Mouse (Mus musculus) left cerebral cortex, postnatal 14 days (tissue): Measurements from ENCODE around the gene Sult2b1. TPM values are rescaled to one million over a fixed set of nuclear protein-coding genes. Genes with fewer than 3 reads are reported as not detected.

Source experiments
- DNase-seq, 2 experiments: peaks; one replicate each; pipeline ENCODE4 v3.0.0; 2021 to 2022; ENCODE audit warnings: low spot score in 2 of 2, mixed read lengths in 1 of 2
- intact Hi-C: fragments of 180-260 bp; cut with DNase I; formaldehyde crosslinking; loops from one replicate; pipeline ENCODE4 v1.15.1; 2025
- total RNA-seq, 2 experiments: library from RNA; stranded (reverse); gene quantifications; 2 replicates each; pipeline ENCODE4 v1.2.3; 2021

Gene Sult2b1
- total RNA-seq, 2 experiments from 2014 or later, result 10.0 to 13.0 TPM

GRCm38 (mm10) chr7:45739820-45740219, 44.6 kb downstream of the Sult2b1 start:
- intact Hi-C loops, result loop anchor here (1.0 to 10.0 kb wide), 3 partner anchors 61 to 272 kb away; partner anchors contain the start of genes Ccdc114 and Emp3
- no peak for DNase-seq

DNA sequence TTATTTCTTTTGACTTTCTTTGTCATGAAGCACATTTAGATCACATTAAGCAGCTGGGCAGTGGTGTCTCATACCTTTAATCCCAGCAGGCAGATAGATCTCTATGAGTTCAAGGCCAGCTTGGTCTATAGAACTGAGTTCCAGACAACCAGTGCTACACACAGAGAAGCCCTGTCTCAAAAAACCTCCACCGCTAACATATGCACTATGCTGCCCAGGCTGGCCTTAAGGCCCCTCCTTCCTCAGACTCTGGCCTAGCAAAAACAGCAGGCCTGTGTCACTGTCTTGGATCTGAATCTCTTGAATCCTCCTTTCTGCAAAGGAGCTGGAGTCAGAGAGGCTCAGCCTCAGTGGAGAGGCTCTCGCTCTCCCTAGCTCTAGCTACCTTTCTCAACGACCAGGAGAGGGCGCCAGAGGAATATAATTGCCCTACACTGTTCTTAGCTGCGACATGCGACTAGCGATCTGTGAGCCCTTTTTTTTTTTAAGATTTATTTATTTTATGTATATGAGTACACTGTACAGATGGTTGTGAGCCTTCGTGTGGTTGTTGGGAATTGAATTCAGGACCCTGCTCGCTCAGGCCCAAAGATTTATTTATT, 45.2 kb downstream of the Sult2b1 start:
- DNase-seq, result peak; percentile 86 to 91
- intact Hi-C loops, result loop anchor here (1.0 to 10.0 kb wide), 3 partner anchors 62 to 273 kb away; partner anchors contain the start of genes Ccdc114 and Emp3

- DNase-seq, result no peak
- intact Hi-C loops, result loop anchor here (10.0 kb wide), 1 partner anchor 191 kb away; the partner anchor contains the start of genes Ccdc114 and Emp3
Observed at GRCm38 (mm10) chr7:45733477-45733876, 51.0 kb downstream of the Sult2b1 start.

DNA sequence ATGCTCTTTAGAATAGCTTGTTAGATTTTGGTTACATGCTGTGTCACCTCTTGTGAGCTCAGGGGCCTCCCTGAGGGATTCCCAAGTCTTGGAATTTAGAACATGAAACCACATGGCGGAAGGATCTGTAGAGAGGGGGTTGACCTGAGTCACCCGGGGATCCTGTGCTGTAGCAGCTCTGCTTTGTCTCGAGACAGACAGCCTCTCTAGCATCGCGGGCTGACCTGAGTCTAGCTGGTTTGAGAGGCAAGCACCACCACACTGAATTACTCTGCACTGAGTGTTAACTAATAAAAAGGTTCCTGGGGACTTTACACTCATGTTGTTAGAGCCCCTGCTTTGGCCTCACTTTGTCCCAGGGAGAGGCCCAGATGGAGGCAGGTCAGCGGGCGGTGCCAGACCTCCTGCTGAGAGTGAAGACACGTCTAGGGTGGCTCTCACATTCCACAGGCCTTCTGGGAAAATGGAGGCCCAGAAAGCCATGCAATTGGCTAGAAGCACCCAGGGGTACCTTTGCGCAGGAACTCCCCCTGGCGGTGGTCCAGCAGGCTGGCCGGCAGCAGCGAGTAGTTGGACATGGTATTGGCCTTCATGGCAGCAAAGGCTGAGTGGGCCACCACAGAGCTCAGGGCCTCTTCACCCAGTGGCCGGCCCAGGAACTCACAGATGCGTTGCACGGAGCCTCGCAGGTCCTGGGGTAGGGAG, 53.6 kb downstream of the Sult2b1 start:
- DNase-seq, result no peak
- intact Hi-C loops, result loop anchor here (10.0 kb wide), 1 partner anchor 194 kb away; the partner anchor contains the start of genes Ccdc114 and Emp3

GRCm38 (mm10) chr7:45727625-45728024, 56.8 kb downstream of the Sult2b1 start:
- intact Hi-C loops, result no loop called here

GRCm38 (mm10) chr7:45726419-45726818, 58.0 kb downstream of the Sult2b1 start:
- intact Hi-C loops, result no loop called here

More at GRCm38 (mm10) chr7:45727625-45728024, 56.8 kb downstream of the Sult2b1 start:
- no peak for DNase-seq

GRCm38 (mm10) chr7:45725713-45726112, 58.8 kb downstream of the Sult2b1 start, which contains the start of gene Spaca4:
Spaca4 (minus strand) TSS chr7:45725813.
- intact Hi-C loops, result no loop called here

More at GRCm38 (mm10) chr7:45726419-45726818, 58.0 kb downstream of the Sult2b1 start:
- no peak for DNase-seq

DNA sequence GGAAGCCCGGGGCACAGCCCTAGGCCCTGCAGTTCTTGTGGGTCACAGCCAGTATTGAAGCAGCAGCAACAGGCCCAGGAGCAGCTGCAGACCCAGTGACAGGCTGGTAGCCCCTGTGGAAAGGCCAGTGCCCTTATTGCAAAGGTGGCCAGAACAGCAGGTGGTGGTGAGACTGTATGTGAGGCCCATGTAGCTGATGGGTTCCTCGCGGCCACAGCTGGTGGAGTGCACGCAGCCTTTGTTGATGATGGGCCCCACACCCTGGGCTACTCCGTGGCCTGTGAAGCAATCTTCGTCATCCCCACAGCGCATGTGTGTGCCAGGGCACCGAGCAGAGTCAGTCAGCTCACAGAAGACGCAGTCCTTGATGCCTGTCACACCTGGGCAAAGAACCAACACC, 59.3 kb downstream of the Sult2b1 start:
- no peak for DNase-seq
- intact Hi-C loops, result no loop called here

More at GRCm38 (mm10) chr7:45725713-45726112, 58.8 kb downstream of the Sult2b1 start, which contains the start of gene Spaca4:
- no peak for DNase-seq

GRCm38 (mm10) chr7:45723781-45724180, 60.7 kb downstream of the Sult2b1 start:
- intact Hi-C loops, result no loop called here
- no peak for DNase-seq

GRCm38 (mm10) chr7:45723301-45723700, 61.2 kb downstream of the Sult2b1 start:
- no peak for DNase-seq
- intact Hi-C loops, result no loop called here

DNA sequence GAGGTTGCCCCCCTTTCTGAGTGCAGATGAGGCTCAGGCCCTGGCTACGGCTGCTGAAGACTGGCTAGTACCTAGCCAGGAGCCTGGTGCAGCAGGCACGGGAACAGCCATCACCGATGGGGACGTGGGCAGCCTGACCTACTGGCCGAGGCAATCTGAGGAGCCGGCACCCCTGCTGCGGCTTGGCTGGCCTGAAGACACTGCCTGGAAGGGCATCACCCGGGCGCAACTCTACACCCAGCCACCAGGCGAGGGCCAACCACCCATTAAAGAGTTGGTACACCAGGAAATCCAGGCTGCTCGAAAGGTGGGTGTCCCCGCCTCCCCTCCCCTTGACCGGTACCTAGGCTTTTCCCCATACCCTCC, 62.1 kb downstream of the Sult2b1 start:
- DNase-seq, result no peak
- intact Hi-C loops, result no loop called here

DNA sequence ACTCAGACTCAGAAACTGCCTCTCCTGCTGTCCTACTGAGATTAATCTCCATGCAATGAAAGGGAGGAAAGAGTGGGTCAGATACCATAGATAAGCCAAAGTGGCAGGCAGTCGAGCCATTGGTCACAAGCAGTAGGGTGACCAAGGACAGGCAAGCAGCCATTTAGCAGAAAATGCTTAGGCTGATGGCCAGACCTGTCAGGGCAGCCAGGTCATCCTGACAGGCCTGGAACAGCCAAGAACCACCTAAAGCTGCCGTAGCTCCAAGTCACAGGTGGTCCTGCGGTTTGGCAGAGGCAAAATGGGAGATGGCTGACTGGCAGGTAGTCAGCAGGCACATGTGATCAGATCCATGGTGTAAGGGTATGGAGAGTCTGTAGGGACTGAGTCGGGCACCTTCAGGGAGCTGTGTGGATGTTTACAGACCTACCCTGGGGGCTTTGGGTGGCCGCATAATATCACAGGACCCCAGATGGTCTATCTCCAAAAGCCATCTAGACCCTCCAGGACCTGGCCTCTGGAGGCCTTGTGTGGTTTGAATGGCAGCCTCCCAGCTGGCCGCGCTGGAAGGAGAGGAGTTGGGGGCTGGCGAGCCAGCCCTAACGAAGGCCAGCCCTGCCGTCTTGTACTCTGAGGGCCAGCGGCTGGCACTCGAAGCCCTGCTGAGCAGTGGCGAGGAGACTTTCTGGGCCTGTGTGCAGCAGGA, 62.7 kb downstream of the Sult2b1 start:
- DNase-seq, result no peak
- intact Hi-C loops, result no loop called here

- intact Hi-C loops, result no loop called here
- no peak for DNase-seq
Observed at GRCm38 (mm10) chr7:45721234-45721571, 63.3 kb downstream of the Sult2b1 start.

GRCm38 (mm10) chr7:45720413-45721233, 63.8 kb downstream of the Sult2b1 start, which contains the start of gene Fam83e:
Fam83e (plus strand) TSS chr7:45721212.
- no peak for DNase-seq

GRCm38 (mm10) chr7:45719738-45720412, 64.6 kb downstream of the Sult2b1 start:
- DNase-seq, result no peak
- intact Hi-C loops, result no loop called here

More at GRCm38 (mm10) chr7:45720413-45721233, 63.8 kb downstream of the Sult2b1 start, which contains the start of gene Fam83e:
- intact Hi-C loops, result no loop called here

GRCm38 (mm10) chr7:45719180-45719579, 65.3 kb downstream of the Sult2b1 start:
- intact Hi-C loops, result no loop called here
- DNase-seq, result no peak

- DNase-seq, result no peak
- intact Hi-C loops, result no loop called here
Observed at GRCm38 (mm10) chr7:45718331-45718730, 66.1 kb downstream of the Sult2b1 start.

DNA sequence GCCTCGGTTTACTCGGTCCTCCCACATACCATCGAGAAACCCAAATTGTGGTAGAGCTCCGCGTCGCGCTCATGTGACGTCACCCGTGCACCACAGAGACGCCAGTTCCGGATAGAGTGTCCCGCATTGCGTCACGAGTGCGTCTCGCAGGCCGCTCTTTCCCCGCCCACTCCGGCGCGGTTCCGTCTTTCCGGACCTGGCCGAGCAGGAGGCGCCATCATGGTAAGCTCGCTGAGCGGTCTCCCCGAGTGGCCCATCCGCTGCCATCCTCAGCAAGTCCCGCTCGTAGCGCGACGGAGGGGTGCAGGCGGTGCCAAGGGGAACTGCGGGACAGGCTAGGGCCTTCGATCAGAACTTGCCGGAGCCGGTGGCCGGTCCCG, 66.6 kb downstream of the Sult2b1 start, which contains the start of gene Sphk2:
Sphk2 (minus strand) TSS at position 85 of the 380 bp plus-strand sequence.
- intact Hi-C loops, result no loop called here
- peak; percentile 99 for DNase-seq
